ENCODE assay signal across 7 mouse cellular contexts in the genomic region with DNA sequence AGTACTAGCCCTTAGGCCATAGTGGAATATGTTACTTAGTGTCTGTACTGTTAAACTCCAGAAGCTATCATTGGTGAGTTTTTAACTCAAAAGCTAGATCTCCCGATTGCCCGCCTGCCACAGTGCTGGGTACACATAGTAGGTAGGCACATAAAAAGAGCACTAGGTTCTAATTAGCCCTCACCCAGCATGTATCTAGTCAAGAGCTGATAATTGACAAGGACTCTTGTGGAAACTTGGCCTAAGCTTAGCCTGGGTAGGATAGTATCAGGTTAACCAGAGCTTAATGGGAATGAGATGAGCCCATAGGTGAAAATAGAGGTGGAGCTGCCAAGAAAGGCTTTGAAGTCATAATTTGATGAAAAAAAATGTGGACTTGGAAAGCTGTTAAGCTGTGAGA. TPM values are rescaled to one million over a fixed set of nuclear protein-coding genes. Genes with fewer than 3 reads are reported as not detected.
DNase-seq lines count a peak whose midpoint lies in the region; ATAC-seq and TF ChIP-seq lines count a peak whose summit lies in the region.

No protein-coding gene starts in this region.

- no peak for DNase-seq in lung, adult 2 months
- no peak for DNase-seq in lung, postnatal 4 days
- DNase-seq in embryonic facial prominence, embryonic 14.5 days (ENCODE audit: low spot score) = no peak
- no peak for DNase-seq in frontal cortex, postnatal 25 days (ENCODE audit: low spot score in 2 of 2)
- DNase-seq in embryo, embryonic 9.5 days (ENCODE audit: extremely low spot score) = no peak

- peaks cover 2% of the 10 kb centered on the region for H3K4me1 ChIP-seq in lung, adult 2 months (ENCODE audit: control insufficient read depth, insufficient read depth, low read length)
- peaks cover 17% of the 10 kb centered on the region for H3K4me1 ChIP-seq in embryonic facial prominence, embryonic 14.5 days (ENCODE audit: control insufficient read depth, insufficient read depth, low read length)
- H3K4me1 ChIP-seq in intestine, embryonic 16.5 days (ENCODE audit: control insufficient read depth, insufficient read depth, low read length) = peaks cover 15% of the 10 kb centered on the region
- peaks cover 16% of the 10 kb centered on the region for H3K4me1 ChIP-seq in neural tube, embryonic 14.5 days (ENCODE audit: control insufficient read depth, insufficient read depth, low read length)

- H3K27ac ChIP-seq in embryonic facial prominence, embryonic 14.5 days (replicated peaks; ENCODE audit: low read depth, low read length) = peak overlapping the region; percentile 98; the same call in 1 of the 2 replicates
- peak overlapping the region; percentile 98 for H3K27ac ChIP-seq in intestine, embryonic 16.5 days (ENCODE audit: low read length)
- no peak overlapping the region for H3K27ac ChIP-seq in neural tube, embryonic 14.5 days (ENCODE audit: low read depth, low read length)

- H3K4me3 ChIP-seq in lung, adult 2 months (replicated peaks; ENCODE audit: extremely low read depth, low read depth, low read length) = peak overlapping the region; percentile 2
- peak overlapping the region; percentile 98 for H3K4me3 ChIP-seq in embryonic facial prominence, embryonic 14.5 days (ENCODE audit: low read depth, low read length)
- H3K4me3 ChIP-seq in intestine, embryonic 16.5 days (ENCODE audit: low read length) = peak overlapping the region; percentile 93
- H3K4me3 ChIP-seq in neural tube, embryonic 14.5 days (ENCODE audit: low read depth, low read length) = peak overlapping the region; percentile 90

- no peak for TF ChIP-seq CTCF in lung, adult 2 months (IDR thresholded peaks at IDR 0.05; ENCODE audit: insufficient read depth, low read length)

- WGBS in lung, adult 2 months = 28% methylated on average over 2 of the region's 2 CpGs
- WGBS in embryonic facial prominence, embryonic 14.5 days = 39% methylated on average over 2 of the region's 2 CpGs
- 30% methylated on average over 2 of the region's 2 CpGs for WGBS in intestine, embryonic 16.5 days
- 54% methylated on average over 2 of the region's 2 CpGs for WGBS in neural tube, embryonic 14.5 days

- H3K9me3 ChIP-seq in embryonic facial prominence, embryonic 14.5 days (ENCODE audit: control insufficient read depth, low read length) = no peaks in the 10 kb centered on the region
- H3K9me3 ChIP-seq in intestine, embryonic 16.5 days (ENCODE audit: control insufficient read depth, low read length) = no peaks in the 10 kb centered on the region
- H3K9me3 ChIP-seq in neural tube, embryonic 14.5 days (ENCODE audit: control insufficient read depth, low read length) = no peaks in the 10 kb centered on the region

- H3K4me2 ChIP-seq in embryonic facial prominence, embryonic 14.5 days (ENCODE audit: low read depth, low read length) = peak overlapping the region; percentile 98
- H3K4me2 ChIP-seq in intestine, embryonic 16.5 days (ENCODE audit: low read depth, low read length) = peak overlapping the region; percentile 99
- peak overlapping the region; percentile 91 for H3K4me2 ChIP-seq in neural tube, embryonic 14.5 days (ENCODE audit: low read depth, low read length)

- H3K9ac ChIP-seq in embryonic facial prominence, embryonic 14.5 days (ENCODE audit: low read depth, low read length) = peak overlapping the region; percentile 98
- H3K9ac ChIP-seq in intestine, embryonic 16.5 days (ENCODE audit: low read depth, low read length) = peak overlapping the region; percentile 95
- peak overlapping the region; percentile 97; the same call in 1 of the 2 replicates for H3K9ac ChIP-seq in neural tube, embryonic 14.5 days (replicated peaks; ENCODE audit: low read depth, low read length)

- no peak for ATAC-seq in embryonic facial prominence, embryonic 14.5 days (ENCODE audit: low read depth)
- no peak for ATAC-seq in intestine, embryonic 16.5 days
- ATAC-seq in neural tube, embryonic 14.5 days (ENCODE audit: low read depth) = no peak

- H3K36me3 ChIP-seq in embryonic facial prominence, embryonic 14.5 days (ENCODE audit: control insufficient read depth, insufficient read depth, low read length) = peaks cover 42% of the 10 kb centered on the region
- peaks cover 6% of the 10 kb centered on the region; the same call in 1 of the 2 replicates for H3K36me3 ChIP-seq in intestine, embryonic 16.5 days (ENCODE audit: control insufficient read depth, insufficient read depth, low read length)
- H3K36me3 ChIP-seq in neural tube, embryonic 14.5 days (ENCODE audit: control insufficient read depth, insufficient read depth, low read length) = peaks cover 23% of the 10 kb centered on the region

- no peak for TF ChIP-seq POLR2A in lung, adult 2 months (IDR thresholded peaks at IDR 0.05; ENCODE audit: borderline replicate concordance, extremely low read depth, low read depth, low read length)

- no peaks in the 10 kb centered on the region for H3K27me3 ChIP-seq in embryonic facial prominence, embryonic 14.5 days (replicated peaks; ENCODE audit: control insufficient read depth, insufficient read depth, low read length)
- H3K27me3 ChIP-seq in intestine, embryonic 16.5 days (replicated peaks; ENCODE audit: control insufficient read depth, insufficient read depth, low read length) = no peaks in the 10 kb centered on the region
- H3K27me3 ChIP-seq in neural tube, embryonic 14.5 days (ENCODE audit: control insufficient read depth, insufficient read depth, low read length) = no peaks in the 10 kb centered on the region

RNA-seq across cellular contexts. Expression of a gene that starts 1.8 kb away (rescaled TPM):
- 407 and 532 TPM in 2 replicates for polyA plus RNA-seq in lung, adult 2 months (2012; rRNA removed)
- 4,672 and 4,857 TPM in 2 replicates for polyA plus RNA-seq in embryonic facial prominence, embryonic 14.5 days (2014; fragmentation: Nextera tagmentation; extraction: Ambion mirVana)
- 5,222 and 5,444 TPM in 2 replicates for polyA plus RNA-seq in intestine, embryonic 16.5 days (2015; fragmentation: Nextera tagmentation; extraction: Ambion mirVana)
- 4,020 and 4,257 TPM in 2 replicates for polyA plus RNA-seq in neural tube, embryonic 14.5 days (2014; fragmentation: Nextera tagmentation; extraction: Ambion mirVana)

RNA-seq across cellular contexts. Expression of a gene that starts 27.2 kb away (rescaled TPM):
- 39.1 and 51.4 TPM in 2 replicates for polyA plus RNA-seq in lung, adult 2 months (2012; rRNA removed)
- 428 and 463 TPM in 2 replicates for polyA plus RNA-seq in embryonic facial prominence, embryonic 14.5 days (2014; fragmentation: Nextera tagmentation; extraction: Ambion mirVana)
- polyA plus RNA-seq in intestine, embryonic 16.5 days (2015; fragmentation: Nextera tagmentation; extraction: Ambion mirVana) = 393 and 415 TPM in 2 replicates
- polyA plus RNA-seq in neural tube, embryonic 14.5 days (2014; fragmentation: Nextera tagmentation; extraction: Ambion mirVana) = 188 and 234 TPM in 2 replicates

RNA-seq across cellular contexts. Expression of a gene that starts 28.2 kb away (rescaled TPM):
- 50.3 and 58.5 TPM in 2 replicates for polyA plus RNA-seq in lung, adult 2 months (2012; rRNA removed)
- 11.2 and 12.4 TPM in 2 replicates for polyA plus RNA-seq in embryonic facial prominence, embryonic 14.5 days (2014; fragmentation: Nextera tagmentation; extraction: Ambion mirVana)
- 9.2 and 9.3 TPM in 2 replicates for polyA plus RNA-seq in intestine, embryonic 16.5 days (2015; fragmentation: Nextera tagmentation; extraction: Ambion mirVana)
- polyA plus RNA-seq in neural tube, embryonic 14.5 days (2014; fragmentation: Nextera tagmentation; extraction: Ambion mirVana) = 31.4 and 32.8 TPM in 2 replicates

RNA-seq across cellular contexts. Expression of a gene that starts 58.6 kb away (rescaled TPM):
- 10.7 and 11.0 TPM in 2 replicates for polyA plus RNA-seq in lung, adult 2 months (2012; rRNA removed)
- polyA plus RNA-seq in embryonic facial prominence, embryonic 14.5 days (2014; fragmentation: Nextera tagmentation; extraction: Ambion mirVana) = 28.8 and 29.2 TPM in 2 replicates
- polyA plus RNA-seq in intestine, embryonic 16.5 days (2015; fragmentation: Nextera tagmentation; extraction: Ambion mirVana) = 24.6 and 24.8 TPM in 2 replicates
- polyA plus RNA-seq in neural tube, embryonic 14.5 days (2014; fragmentation: Nextera tagmentation; extraction: Ambion mirVana) = 11.4 and 11.6 TPM in 2 replicates

Comparison
In these comparisons a context has a peak if more than half of its experiments do, and no peak if none do; other contexts are left out.
1. H3K4me3 ChIP-seq: peak in every context shown above with its lines; median percentile 98 in embryonic facial prominence, embryonic 14.5 days; 93 in intestine, embryonic 16.5 days; 90 in neural tube, embryonic 14.5 days; 2 in lung, adult 2 months.